Mouse (Mus musculus) adrenal gland, adult 8-10 months (tissue): ENCODE data around the gene Mxi1. TPM values are rescaled to one million over a fixed set of nuclear protein-coding genes. Genes with fewer than 3 reads are reported as not detected.

Experiments
- DNase-seq: peaks from one replicate; pipeline ENCODE4 v3.0.0; 2022
- total RNA-seq, 4 experiments: library from RNA; stranded (reverse); gene quantifications; 2 replicates each; pipeline ENCODE4 v1.2.4; 2022

Mxi1 gene
- 10 to 100 TPM; 33.5 to 38.1 (median 34.5) TPM for total RNA-seq

DNA sequence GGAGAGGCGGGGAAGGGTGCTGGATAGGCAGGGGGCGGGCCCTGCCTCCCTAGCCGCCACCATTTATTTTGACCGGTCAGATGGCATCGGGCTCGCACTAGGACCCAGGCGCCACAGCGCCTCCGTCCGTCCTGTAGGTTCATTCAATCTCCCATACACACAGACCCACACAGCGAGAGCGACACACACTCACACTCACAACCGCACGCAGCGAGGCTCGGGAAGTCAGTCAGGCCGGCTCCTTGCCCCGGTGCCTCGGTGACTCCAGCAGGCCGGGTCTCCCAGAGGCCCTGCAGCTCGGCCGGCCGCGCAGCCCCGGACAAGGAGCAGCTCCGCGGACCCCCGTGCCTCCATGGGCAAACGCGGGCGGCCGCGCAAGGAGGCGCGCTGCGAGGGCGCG lies at the start of gene Mxi1:
Mxi1 (plus strand) TSS at position 171 of the 400 bp plus-strand sequence.
- peak; percentile 75 for DNase-seq

DNA sequence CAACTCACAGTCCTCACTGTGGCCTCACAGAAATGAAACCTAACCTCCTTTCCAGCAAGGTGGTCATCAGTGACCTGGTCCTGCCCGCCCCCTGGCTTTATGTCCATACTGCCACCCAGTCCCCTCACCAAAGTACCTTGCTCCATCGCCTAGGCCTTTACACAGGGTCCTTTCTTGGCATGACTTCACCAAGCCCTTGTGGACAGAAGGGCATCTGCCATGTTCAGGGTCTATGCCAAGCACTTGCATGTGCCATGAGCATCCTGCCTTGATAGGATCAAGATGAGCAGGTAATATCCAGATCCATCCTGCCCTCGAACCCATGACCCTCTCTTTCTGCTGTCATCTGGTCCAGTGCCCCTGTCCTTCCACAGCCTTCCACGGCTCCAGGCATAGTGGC lies 49.5 kb upstream of the Mxi1 start:
- no peak for DNase-seq

DNA sequence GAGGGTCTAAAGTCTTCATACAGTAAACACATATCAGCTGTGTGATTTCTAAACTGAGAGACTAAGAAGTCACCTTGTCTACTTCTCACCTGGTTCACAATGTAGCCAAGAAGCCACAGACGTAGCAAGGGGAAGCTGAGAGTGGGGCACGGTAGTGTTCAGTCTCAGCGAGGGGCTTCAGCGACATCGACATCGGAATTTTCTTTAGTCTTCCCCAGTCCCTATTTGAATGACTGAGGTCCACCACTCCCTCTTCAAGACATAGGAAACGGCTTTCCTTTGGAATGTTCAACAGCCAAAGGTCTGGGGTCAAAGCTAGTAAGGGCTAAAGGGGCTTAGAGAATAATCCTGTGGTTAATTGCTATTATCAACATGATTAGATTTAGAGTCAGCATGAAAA lies 48.3 kb upstream of the Mxi1 start:
- DNase-seq: no peak

DNA sequence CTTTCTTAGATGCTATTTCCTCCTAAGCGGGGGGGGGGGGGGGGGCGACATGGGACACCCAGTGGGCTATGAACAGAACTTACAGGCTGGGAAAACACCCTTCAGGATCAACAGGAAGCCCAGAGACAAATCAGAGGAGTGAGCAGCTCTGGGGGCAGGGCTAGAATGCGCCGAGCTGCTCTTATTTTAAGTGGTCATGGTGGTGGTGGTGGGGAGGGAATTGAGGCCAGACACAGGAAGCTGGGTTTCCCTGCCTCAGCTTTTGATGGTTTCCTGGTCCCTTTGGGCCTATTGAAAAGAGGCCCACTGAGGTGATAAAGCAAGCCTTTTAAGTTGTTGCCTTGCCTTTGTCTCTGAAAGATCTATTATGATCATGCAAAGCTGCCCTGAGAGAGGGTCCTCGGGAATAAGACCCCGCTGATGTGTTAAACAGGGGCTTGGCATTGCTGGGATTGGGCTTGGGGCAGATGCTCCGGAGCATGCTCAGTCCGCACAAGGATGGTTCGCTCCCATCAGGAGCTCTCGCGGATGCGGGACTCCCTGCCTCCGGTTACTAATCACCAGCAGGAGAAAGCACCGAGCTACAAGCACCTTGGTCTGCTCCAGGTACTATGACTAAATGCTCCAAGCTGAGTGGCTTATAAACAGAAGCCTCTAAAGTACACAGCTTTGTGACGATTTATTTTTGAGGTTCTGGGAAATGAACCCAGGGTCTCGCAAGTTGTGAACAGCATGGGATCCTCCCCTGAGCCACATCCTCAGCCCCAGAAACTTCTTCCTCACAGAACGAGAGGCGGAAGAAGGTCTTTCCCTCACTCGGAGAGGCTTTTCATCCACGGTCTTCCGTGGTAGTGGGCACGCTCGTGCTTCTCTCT lies 46.2 kb upstream of the Mxi1 start:
- no peak for DNase-seq

DNA sequence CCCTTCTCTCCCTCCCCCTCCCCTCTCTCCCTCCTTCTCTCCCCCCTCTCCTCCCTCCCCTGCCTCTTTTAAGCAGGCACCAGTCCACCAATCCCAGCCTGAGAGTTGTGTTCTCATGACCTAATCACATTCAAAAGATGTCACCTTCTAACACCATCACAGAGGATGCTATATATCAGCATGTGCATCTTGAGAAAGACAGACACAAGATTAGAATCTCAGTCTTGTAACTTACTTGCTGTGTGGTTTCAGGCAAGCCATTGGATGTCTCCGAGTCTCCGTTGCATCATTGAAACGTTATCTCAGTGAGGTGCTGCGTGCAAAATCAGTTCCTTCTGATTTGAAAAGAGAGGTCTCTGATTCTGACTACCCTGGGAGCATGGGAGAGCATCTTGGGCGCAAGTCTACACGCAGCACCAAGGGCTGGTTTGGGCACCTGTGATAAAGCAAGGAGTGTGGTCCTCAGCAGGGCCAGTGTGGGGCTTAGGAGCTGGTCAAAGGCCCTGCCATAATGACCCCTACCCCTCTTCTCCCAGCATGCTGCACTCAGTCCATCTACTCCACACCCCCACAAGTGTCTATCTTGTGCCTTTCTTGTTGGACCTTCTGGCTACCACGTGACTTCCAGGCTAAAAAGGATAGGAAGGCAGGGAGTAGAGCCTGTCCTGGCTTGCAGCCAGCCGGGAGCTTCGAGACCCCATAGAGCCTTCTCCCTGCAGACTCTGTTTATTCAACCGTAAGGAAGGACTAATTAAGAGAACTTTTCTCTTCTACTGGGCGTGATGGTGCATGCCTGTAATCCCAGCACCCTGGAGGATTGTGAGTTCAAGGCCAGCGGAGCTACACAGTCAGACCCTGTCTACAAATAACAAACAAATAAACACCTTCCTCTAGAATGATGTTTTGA lies 45.2 kb upstream of the Mxi1 start:
- DNase-seq: no peak

DNA sequence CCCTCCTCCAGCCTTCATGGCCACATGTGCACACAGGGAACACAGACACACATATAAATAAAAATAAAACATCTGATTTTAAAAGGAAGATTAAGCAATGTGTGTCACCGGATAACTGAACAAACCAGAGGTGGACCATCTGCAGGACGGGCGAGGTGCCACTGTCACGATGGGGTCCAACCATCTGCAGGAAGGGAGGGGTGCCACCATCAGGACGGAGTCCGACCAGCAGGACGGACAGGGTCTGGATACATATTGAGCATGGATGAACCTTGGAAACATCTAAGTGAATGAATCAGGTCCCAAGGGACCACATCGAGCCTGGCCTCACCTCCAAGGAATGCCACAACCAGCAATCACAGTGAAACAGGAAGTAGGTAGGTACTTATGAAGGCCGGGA lies 43.0 kb upstream of the Mxi1 start:
- DNase-seq: no peak

- no peak for DNase-seq
These were observed 37.1 kb upstream of the Mxi1 start for GRCm38 (mm10) chr19:53273055-53273722.

DNA sequence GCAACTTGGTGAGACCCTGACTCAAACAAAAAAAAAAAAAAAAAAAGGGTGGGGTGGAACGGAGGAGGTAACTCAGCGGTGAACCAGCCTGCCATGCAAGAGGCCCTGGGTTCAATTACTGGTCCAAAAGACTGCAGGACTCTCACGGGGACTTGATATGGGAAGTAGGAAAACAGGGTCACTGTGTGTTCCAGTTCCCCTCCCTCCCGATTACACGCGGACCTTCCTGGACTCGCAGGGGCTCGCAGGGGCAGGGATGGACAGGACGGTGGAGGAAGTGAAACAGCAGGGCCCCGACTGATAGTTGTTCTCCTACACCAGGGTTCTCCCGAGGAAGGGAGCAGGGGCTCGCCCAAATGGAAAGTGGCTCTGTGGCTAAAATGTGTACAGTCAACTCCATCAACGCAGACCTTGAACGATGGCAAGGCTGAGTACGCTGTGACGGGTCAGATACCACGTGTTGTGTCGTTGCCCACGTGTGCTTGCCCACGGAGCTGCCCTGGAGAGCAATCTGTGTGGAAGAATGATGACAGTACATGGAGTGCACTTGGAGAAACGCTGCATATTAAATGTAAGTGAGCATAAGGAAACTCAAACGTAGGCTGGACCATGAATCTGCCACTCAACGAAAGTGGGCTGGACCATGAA lies 36.4 kb upstream of the Mxi1 start:
- DNase-seq: no peak

DNA sequence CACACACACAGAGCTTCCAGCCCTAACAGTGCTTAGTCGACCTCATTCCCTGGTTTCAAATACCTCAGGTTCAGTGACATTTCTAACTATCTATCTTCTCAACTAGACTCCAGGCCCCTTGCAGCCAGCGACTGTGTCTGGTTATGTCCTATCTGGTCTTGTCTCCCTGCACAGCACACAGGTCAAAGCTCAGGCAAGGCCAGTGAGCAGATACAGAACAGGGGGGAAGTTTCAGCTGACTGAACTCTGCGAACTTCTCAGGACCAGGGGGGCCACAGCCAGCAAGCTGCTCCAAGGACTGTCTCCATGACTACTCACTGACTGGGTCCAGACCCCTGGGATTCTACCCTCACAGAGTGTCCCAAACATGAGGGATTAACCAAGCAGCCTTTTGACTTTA lies 35.1 kb upstream of the Mxi1 start:
- no peak for DNase-seq

- DNase-seq: no peak
These were observed 33.2 kb upstream of the Mxi1 start for GRCm38 (mm10) chr19:53276902-53277707.

GRCm38 (mm10) chr19:53278491-53279415 lies 31.6 kb upstream of the Mxi1 start:
- no peak for DNase-seq

DNA sequence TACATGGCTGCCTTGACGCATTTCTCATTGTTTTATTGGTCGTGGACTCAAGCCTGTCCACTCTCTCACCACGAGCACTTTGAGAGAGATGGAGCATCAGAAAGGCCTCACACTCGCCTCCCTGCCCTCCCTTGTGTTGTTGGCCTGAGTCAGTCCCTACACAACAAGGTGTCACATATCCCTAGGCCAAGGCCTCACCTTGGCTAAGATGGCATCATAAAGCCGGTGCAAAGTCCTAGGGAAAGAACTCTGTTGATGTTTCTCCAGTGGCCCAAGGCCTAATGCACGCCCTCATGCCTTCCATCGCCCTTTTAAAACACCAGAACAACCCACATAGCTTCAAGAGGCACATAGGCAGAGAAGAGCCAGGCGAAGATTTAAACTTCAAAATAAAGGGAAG lies 30.1 kb upstream of the Mxi1 start:
- DNase-seq: no peak

- DNase-seq: no peak
These were observed 27.7 kb upstream of the Mxi1 start for GRCm38 (mm10) chr19:53282571-53282970.

DNA sequence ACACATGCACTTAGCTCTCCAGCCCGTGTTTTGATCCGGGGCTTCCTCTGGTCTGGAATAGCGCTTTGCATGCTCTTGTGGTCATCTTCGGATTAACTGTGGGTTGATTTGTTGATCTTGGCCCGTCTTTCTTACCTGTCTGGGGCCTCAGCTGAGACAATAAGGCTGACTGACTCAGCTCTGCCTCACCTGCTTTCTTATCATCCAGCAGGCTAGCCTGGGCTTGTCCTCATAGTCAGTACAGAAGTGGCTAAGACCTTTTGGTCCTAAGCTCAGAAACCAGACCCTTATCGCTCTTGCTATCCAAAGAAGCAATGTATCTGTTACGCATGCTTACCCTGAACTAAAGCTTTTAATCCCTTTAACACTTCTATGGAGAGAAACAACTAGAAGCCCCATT lies 26.6 kb upstream of the Mxi1 start:
- DNase-seq: no peak

DNA sequence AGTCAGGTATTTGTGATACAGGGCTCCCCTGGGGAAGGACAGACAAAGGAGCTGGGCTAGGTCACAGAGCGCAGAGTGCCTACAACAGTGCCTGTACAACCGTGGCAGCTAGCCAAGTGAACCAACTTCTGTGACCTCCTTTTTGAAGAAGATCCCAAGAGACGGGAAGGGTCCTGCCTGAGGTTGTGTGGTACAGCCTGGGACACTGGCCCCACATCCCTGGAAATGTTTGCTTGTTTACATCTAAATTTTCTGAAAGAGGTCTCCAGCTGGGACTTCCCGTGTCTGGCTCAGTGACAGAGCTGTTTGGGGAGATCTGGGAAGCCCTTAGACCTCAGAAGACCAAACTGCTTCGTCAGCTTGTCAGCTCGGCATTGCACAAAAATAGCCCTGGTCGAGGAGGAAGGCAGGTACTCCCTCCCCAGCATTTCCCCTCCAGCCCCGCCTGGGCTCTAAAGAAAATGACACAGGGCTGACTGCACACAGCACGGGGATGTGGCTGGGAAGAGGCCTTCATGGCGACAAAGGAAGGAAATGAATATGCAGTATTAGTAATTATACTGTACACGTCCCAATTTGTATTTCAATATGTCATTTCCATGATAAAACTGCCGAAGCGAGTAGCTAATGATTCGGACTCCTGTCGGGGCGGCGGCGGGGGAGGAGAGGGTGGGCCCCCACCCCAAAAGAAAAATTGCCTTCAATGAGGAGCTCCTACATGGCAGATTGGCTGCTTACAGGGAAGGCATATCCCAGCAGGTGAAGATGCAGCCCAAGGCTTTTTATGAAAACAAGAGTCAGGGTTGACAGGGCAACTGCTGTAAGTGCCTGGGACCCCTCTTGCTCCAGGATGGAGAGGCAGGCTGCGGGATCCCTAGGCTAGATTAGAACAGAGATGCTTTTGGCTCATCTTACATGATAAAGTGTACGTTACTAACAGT lies 25.8 kb upstream of the Mxi1 start:
- no peak for DNase-seq

GRCm38 (mm10) chr19:53296331-53297254 lies 13.7 kb upstream of the Mxi1 start:
- DNase-seq: no peak

DNA sequence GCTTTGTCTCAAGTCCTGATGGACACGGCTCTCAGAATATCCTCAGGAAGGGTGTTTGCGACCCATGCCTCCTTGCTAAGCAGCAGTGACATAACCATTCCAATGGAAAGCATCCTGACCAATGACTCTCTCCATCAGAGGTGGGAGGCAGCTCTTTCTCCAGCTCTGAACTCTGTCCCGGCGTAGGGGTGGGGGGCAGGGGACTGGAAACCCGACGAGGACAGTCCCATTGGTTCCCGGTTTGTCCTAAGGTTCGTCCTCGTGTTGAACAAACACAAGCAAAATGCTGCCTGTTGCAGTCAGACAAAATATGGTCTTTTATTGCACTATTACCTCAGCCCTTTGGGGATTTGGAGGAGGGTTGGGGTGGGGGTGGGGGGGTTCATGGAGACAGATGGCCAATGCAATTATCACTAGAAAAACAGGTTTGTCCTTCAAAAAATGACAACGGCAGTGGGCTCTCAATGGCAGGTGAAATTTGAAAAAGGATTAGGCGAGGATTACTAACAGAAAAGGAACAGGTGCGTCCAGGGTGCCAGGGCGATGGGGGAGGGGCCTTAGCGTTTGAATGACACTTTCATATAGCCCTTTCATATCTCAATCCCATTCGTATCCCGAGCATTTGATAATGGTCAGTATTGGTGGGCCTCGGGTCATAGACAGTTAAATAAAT lies 11.0 kb upstream of the Mxi1 start:
- no peak for DNase-seq

DNA sequence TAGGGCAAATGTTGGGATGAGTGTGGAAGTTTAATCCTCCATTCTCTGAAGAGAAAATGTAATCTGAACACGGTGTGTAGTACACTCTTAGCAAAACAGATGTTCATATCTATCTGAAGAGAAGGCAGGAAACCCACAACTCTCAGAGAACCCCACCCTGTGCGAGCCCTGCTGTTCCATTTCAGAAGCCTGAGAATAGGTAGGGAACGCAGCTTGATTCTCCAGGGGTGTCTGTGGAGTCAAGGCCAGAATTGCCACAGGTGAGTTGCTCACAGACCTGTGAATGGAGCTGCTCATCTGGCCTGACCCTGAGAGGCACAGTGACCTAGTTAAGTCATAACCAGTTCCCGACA lies 10.5 kb upstream of the Mxi1 start:
- DNase-seq: no peak
